Mouse (Mus musculus) kidney, embryonic 16.5 days (tissue): ENCODE results near the gene Napepld. TPM values are rescaled to one million over a fixed set of nuclear protein-coding genes. Genes with fewer than 3 reads are reported as not detected.

Experiments
- ATAC-seq: fragments of 200-750 bp; cut with Nextera tagmentation; 2 replicates; pipeline ENCODE4 v1.8.0; 2017; ENCODE audit warnings: moderate TSS enrichment; ENCODE audit not compliant: low FRiP score, low TSS enrichment
- H3K27ac ChIP-seq: fragments of 300-500 bp; sonication (generic); 2 replicates; pipeline ENCODE4 v1.5.1; 2014; ENCODE audit warnings: low read length
- H3K27me3 ChIP-seq: fragments of 300-500 bp; sonication (generic); 2 replicates; pipeline ENCODE4 v1.6.1; 2014; ENCODE audit warnings: low read length, control low read depth, mixed read lengths; ENCODE audit not compliant: insufficient read depth
- H3K36me3 ChIP-seq: fragments of 300-500 bp; sonication (generic); 2 replicates; pipeline ENCODE4 v1.6.1; 2014; ENCODE audit warnings: low read length, control low read depth, mixed read lengths; ENCODE audit not compliant: insufficient read depth
- H3K4me1 ChIP-seq: fragments of 300-500 bp; sonication (generic); 2 replicates; pipeline ENCODE4 v1.6.1; 2014; ENCODE audit warnings: low read length, control low read depth, mixed read lengths; ENCODE audit not compliant: insufficient read depth
- H3K4me2 ChIP-seq: fragments of 300-500 bp; sonication (generic); replicated peaks from 2 replicates; pipeline ENCODE4 v1.6.1; 2014; ENCODE audit warnings: low read depth, low read length
- H3K4me3 ChIP-seq: fragments of 300-500 bp; sonication (generic); 2 replicates; pipeline ENCODE4 v1.5.1; 2014; ENCODE audit warnings: mild to moderate bottlenecking, low read length
- H3K9ac ChIP-seq: fragments of 300-500 bp; sonication (generic); replicated peaks from 2 replicates; pipeline ENCODE4 v1.6.1; 2014; ENCODE audit warnings: low read length
- H3K9me3 ChIP-seq: fragments of 300-500 bp; sonication (generic); 2 replicates; pipeline ENCODE4 v1.6.1; 2016; ENCODE audit warnings: low read length, control low read depth
- WGBS: fragments of 180-500 bp; shearing (Covaris S2); extraction: QIAGEN DNeasy Blood & Tissue Kit; methylation state at CpG from one replicate; pipeline ENCODE4 v1.1.7; 2014; 5-methylcytosine and 5-hydroxymethylcytosine counted together
- polyA plus RNA-seq: library from polyadenylated mRNA; unstranded; fragments of >200 nt; fragmentation: Nextera tagmentation; extraction: Ambion mirVana; gene quantifications from 2 replicates; pipeline ENCODE4 v1.2.1, GENCODE M21; 2015

Napepld gene
- polyA plus RNA-seq, 1 experiment from 2014 or later, result 5.9 TPM

- Histone ChIP-seq H3K9me3 (no peaks in the 10 kb centered on the region), H3K4me2 (no peak overlapping the region), H3K4me3 (no peak overlapping the region), H3K9ac (no peak overlapping the region), H3K27me3 (no peaks in the 10 kb centered on the region), H3K27ac (no peak overlapping the region), H3K36me3 (no peaks in the 10 kb centered on the region), H3K4me1 (peaks cover 12% of the 10 kb centered on the region; the same call in 1 of the 2 replicates)
- 89% methylated on average over 3 of the region's 3 CpGs for WGBS
- ATAC-seq, result no peak
These were observed 6.2 kb downstream of the Napepld start for GRCm38 (mm10) chr5:21694854-21695490.

- Histone ChIP-seq H3K4me3 (no peak overlapping the region), H3K4me1 (peaks cover 12% of the 10 kb centered on the region; the same call in 1 of the 2 replicates), H3K9ac (no peak overlapping the region), H3K4me2 (no peak overlapping the region), H3K36me3 (no peaks in the 10 kb centered on the region; the same call in 1 of the 2 replicates), H3K27ac (no peak overlapping the region), H3K27me3 (no peaks in the 10 kb centered on the region), H3K9me3 (0 out of 2 replicates have a peak, but pooled peaks cover 2% of the 10 kb centered on the region)
- ATAC-seq, result peak; percentile 51; the same call in 1 of the 2 replicates
- WGBS, result 43% methylated on average over 3 of the region's 3 CpGs
These were observed 7.8 kb downstream of the Napepld start for GRCm38 (mm10) chr5:21693372-21693870.

- no peaks in the 10 kb centered on the region for H3K27me3 ChIP-seq
- H3K36me3 ChIP-seq, result no peaks in the 10 kb centered on the region; the same call in 1 of the 2 replicates
- H3K4me1 ChIP-seq, result peaks cover 12% of the 10 kb centered on the region; the same call in 1 of the 2 replicates
- no peak overlapping the region for H3K27ac ChIP-seq
- H3K9ac ChIP-seq, result no peak overlapping the region
- H3K9me3 ChIP-seq, result 0 out of 2 replicates have a peak, but pooled peaks cover 2% of the 10 kb centered on the region
- no peak overlapping the region for H3K4me3 ChIP-seq
- no peak for ATAC-seq
- WGBS, result 84% methylated on average over 5 of the region's 5 CpGs
- H3K4me2 ChIP-seq, result no peak overlapping the region
These were observed 9.0 kb downstream of the Napepld start for GRCm38 (mm10) chr5:21692230-21692629.

- Histone ChIP-seq H3K4me3 (no peak overlapping the region), H3K4me2 (no peak overlapping the region), H3K9ac (no peak overlapping the region), H3K4me1 (no peaks in the 10 kb centered on the region), H3K27me3 (no peaks in the 10 kb centered on the region), H3K9me3 (peaks cover 16% of the 10 kb centered on the region; the same call in 1 of the 2 replicates), H3K36me3 (peaks cover 5% of the 10 kb centered on the region), H3K27ac (no peak overlapping the region)
- WGBS, result 78% methylated on average over 4 of the region's 4 CpGs
- ATAC-seq, result no peak
These were observed 14.2 kb downstream of the Napepld start for GRCm38 (mm10) chr5:21687042-21687441.

GRCm38 (mm10) chr5:21685001-21685400, 16.2 kb downstream of the Napepld start:
- Histone ChIP-seq H3K4me3 (no peak overlapping the region), H3K27me3 (no peaks in the 10 kb centered on the region), H3K4me1 (peaks cover 10% of the 10 kb centered on the region; the same call in 1 of the 2 replicates), H3K9ac (no peak overlapping the region), H3K36me3 (peaks cover 5% of the 10 kb centered on the region), H3K4me2 (no peak overlapping the region), H3K27ac (no peak overlapping the region), H3K9me3 (peaks cover 16% of the 10 kb centered on the region; the same call in 1 of the 2 replicates)
- no peak for ATAC-seq
- WGBS, result 84% methylated on average over 10 of the region's 10 CpGs

- ATAC-seq, result no peak
- peaks cover 5% of the 10 kb centered on the region for H3K36me3 ChIP-seq
- no peak overlapping the region for H3K9ac ChIP-seq
- peaks cover 13% of the 10 kb centered on the region; the same call in 1 of the 2 replicates for H3K9me3 ChIP-seq
- 88% methylated on average over 9 of the region's 9 CpGs for WGBS
- H3K27ac ChIP-seq, result no peak overlapping the region
- H3K27me3 ChIP-seq, result no peaks in the 10 kb centered on the region
- no peak overlapping the region for H3K4me2 ChIP-seq
- H3K4me1 ChIP-seq, result peaks cover 15% of the 10 kb centered on the region; the same call in 1 of the 2 replicates
- H3K4me3 ChIP-seq, result no peak overlapping the region
These were observed 17.4 kb downstream of the Napepld start for GRCm38 (mm10) chr5:21683811-21684210.

- H3K4me3 ChIP-seq, result no peak overlapping the region
- H3K4me1 ChIP-seq, result peaks cover 15% of the 10 kb centered on the region; the same call in 1 of the 2 replicates
- H3K27ac ChIP-seq, result peak overlapping the region; percentile 30; the same call in 1 of the 2 replicates
- H3K4me2 ChIP-seq, result no peak overlapping the region
- peaks cover 13% of the 10 kb centered on the region; the same call in 1 of the 2 replicates for H3K9me3 ChIP-seq
- H3K9ac ChIP-seq, result no peak overlapping the region
- no peak for ATAC-seq
- 78% methylated on average over 5 of the region's 5 CpGs for WGBS
- no peaks in the 10 kb centered on the region for H3K27me3 ChIP-seq
- peaks cover 7% of the 10 kb centered on the region for H3K36me3 ChIP-seq
These were observed 20.3 kb downstream of the Napepld start for GRCm38 (mm10) chr5:21680940-21681339.

- ATAC-seq, result no peak
- Histone ChIP-seq H3K27me3 (no peaks in the 10 kb centered on the region), H3K27ac (0 out of 2 replicates have a peak overlapping the region, but pooled peaks have one; percentile 19), H3K36me3 (peaks cover 15% of the 10 kb centered on the region), H3K4me3 (no peak overlapping the region), H3K4me2 (no peak overlapping the region), H3K9ac (no peak overlapping the region), H3K9me3 (peaks cover 11% of the 10 kb centered on the region; the same call in 1 of the 2 replicates), H3K4me1 (peaks cover 19% of the 10 kb centered on the region; the same call in 1 of the 2 replicates)
- 56% methylated on average over 4 of the region's 4 CpGs for WGBS
These were observed 21.2 kb downstream of the Napepld start for GRCm38 (mm10) chr5:21680029-21680428.

- ATAC-seq, result no peak
- WGBS, result 94% methylated on average over 9 of the region's 9 CpGs
These were observed 22.8 kb downstream of the Napepld start for GRCm38 (mm10) chr5:21678363-21678762.

GRCm38 (mm10) chr5:21677939-21678338, 23.3 kb downstream of the Napepld start:
- peaks cover 31% of the 10 kb centered on the region; the same call in 1 of the 2 replicates for H3K4me1 ChIP-seq
- ATAC-seq, result no peak
- no peaks in the 10 kb centered on the region for H3K9me3 ChIP-seq
- H3K27ac ChIP-seq, result no peak overlapping the region
- no peak overlapping the region for H3K4me3 ChIP-seq
- peaks cover 13% of the 10 kb centered on the region for H3K36me3 ChIP-seq
- 93% methylated on average over 6 of the region's 6 CpGs for WGBS
- no peak overlapping the region for H3K4me2 ChIP-seq
- H3K9ac ChIP-seq, result no peak overlapping the region
- H3K27me3 ChIP-seq, result no peaks in the 10 kb centered on the region

More at GRCm38 (mm10) chr5:21678363-21678762, 22.8 kb downstream of the Napepld start:
- Histone ChIP-seq H3K4me1 (peaks cover 27% of the 10 kb centered on the region; the same call in 1 of the 2 replicates), H3K4me2 (no peak overlapping the region), H3K9ac (no peak overlapping the region), H3K9me3 (no peaks in the 10 kb centered on the region), H3K4me3 (no peak overlapping the region), H3K36me3 (peaks cover 16% of the 10 kb centered on the region), H3K27me3 (no peaks in the 10 kb centered on the region), H3K27ac (no peak overlapping the region)
